Mouse (Mus musculus) heart, adult 2 months (tissue): ENCODE measurements around the gene 6030445D17Rik. TPM values are rescaled to one million over a fixed set of nuclear protein-coding genes. Genes with fewer than 3 reads are reported as not detected.

Source experiments
- DNase-seq, 2 experiments: peaks; one replicate each; pipeline ENCODE4 v3.0.0; 2021
- H3K27ac ChIP-seq: fragments of 200-600 bp; 2 replicates; pipeline ENCODE4 v1.8.1; 2022
- H3K27me3 ChIP-seq: fragments of 200-500 bp; 2 replicates; pipeline ENCODE4 v1.6.1; 2012; ENCODE audit warnings: mild to moderate bottlenecking, low read length, inconsistent platforms, mixed read lengths; ENCODE audit not compliant: control insufficient read depth, insufficient read depth
- H3K36me3 ChIP-seq: fragments of 200-500 bp; 2 replicates; pipeline ENCODE4 v1.6.1; 2012; ENCODE audit warnings: low read length, inconsistent platforms; ENCODE audit not compliant: control insufficient read depth, insufficient read depth
- H3K4me1 ChIP-seq: fragments of 200-500 bp; 2 replicates; pipeline ENCODE4 v1.6.1; 2011; ENCODE audit warnings: low read length; ENCODE audit not compliant: control insufficient read depth, insufficient read depth
- H3K4me3 ChIP-seq: fragments of 200-600 bp; 2 replicates; pipeline ENCODE4 v1.8.1; 2022
- H3K79me2 ChIP-seq: fragments of 200-500 bp; replicated peaks from 2 replicates; pipeline ENCODE4 v1.6.1; 2012; ENCODE audit warnings: mild to moderate bottlenecking, inconsistent platforms, low read length, moderate library complexity, mixed read lengths; ENCODE audit not compliant: control insufficient read depth, insufficient read depth
- H3K9ac ChIP-seq: fragments of 200-500 bp; 2 replicates; pipeline ENCODE4 v1.6.1; 2012; ENCODE audit warnings: low read depth, mild to moderate bottlenecking, control low read depth, inconsistent platforms, low read length, mixed read lengths
- CTCF ChIP-seq: fragments of 200-600 bp; IDR thresholded peaks from 2 replicates; pipeline ENCODE4 v1.8.1; 2022; ENCODE audit warnings: antibody characterized with exemption, mild to moderate bottlenecking, moderate library complexity
- EP300 ChIP-seq: fragments of 200-500 bp; IDR thresholded peaks from 2 replicates; pipeline ENCODE4 v1.6.1; 2011; ENCODE audit warnings: low read depth, low read length, control low read depth; ENCODE audit not compliant: insufficient read depth
- POLR2A ChIP-seq: fragments of 200-500 bp; IDR thresholded peaks from 2 replicates; pipeline ENCODE4 v1.6.1; 2011; ENCODE audit warnings: mild to moderate bottlenecking, low read depth, low read length, control low read depth; ENCODE audit not compliant: insufficient read depth
- WGBS: fragments of 180-500 bp; shearing (Covaris S2); methylation state at CpG from one replicate; pipeline ENCODE4 v1.1.7; 2018; 5-methylcytosine and 5-hydroxymethylcytosine counted together
- intact Hi-C: fragments of 180-260 bp; cut with DNase I; formaldehyde crosslinking; loops from one replicate; pipeline ENCODE4 v1.15.1; 2025
- polyA plus RNA-seq: library from polyadenylated mRNA; depleted of rRNA; stranded (reverse); fragments of >200 nt; gene quantifications from 2 replicates; pipeline ENCODE4 v1.2.3, GENCODE M21; 2012
- total RNA-seq, 2 experiments: library from RNA; stranded (reverse); gene quantifications; 2 replicates each; pipeline ENCODE4 v1.2.3; 2021

The 6030445D17Rik gene
- total and polyA plus RNA-seq, 3 experiments = 0.27 to 0.45 (median 0.31) TPM

DNA sequence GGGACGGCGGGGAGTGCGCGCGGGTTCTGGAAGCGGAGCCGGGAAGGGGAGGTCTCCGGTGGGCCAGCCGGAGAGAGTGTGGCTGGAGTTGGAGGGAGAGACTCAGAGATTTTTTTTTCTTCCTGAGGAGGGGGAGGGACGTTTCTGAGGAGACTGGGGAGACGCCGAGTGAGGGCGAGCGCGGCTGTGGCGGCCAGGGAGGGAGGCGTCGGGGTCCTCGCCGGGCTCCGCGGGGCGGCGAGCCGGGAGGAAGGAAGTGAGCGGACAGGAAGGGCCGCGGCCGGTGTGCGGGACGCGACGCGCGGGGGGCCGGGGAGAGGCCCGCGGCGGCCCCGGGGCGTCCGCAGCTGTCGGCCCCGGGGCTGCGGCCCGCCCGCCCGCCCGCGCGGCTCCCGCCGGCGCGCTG, 7.9 kb downstream of the 6030445D17Rik start:
- peak overlapping the region; percentile 94 for H3K9ac ChIP-seq
- peaks cover 16% of the 10 kb centered on the region; the same call in 1 of the 2 replicates for H3K36me3 ChIP-seq
- no peaks in the 10 kb centered on the region for H3K27me3 ChIP-seq
- peak overlapping the region; percentile 94 for H3K4me3 ChIP-seq
- H3K27ac ChIP-seq = peak overlapping the region; percentile 92
- DNase-seq = no peak
- WGBS = under 1% methylated on average over 50 of the region's 55 CpGs
- intact Hi-C loops = loop anchor here (10.0 kb wide), 1 partner anchor 185 kb away; the partner anchor contains the start of gene Zfp46
- H3K4me1 ChIP-seq = peaks cover 18% of the 10 kb centered on the region
- no peak for TF ChIP-seq EP300
- no peak for TF ChIP-seq CTCF
- TF ChIP-seq POLR2A = no peak
- peaks cover 1% of the 10 kb centered on the region; the same call in 1 of the 2 replicates for H3K79me2 ChIP-seq

DNA sequence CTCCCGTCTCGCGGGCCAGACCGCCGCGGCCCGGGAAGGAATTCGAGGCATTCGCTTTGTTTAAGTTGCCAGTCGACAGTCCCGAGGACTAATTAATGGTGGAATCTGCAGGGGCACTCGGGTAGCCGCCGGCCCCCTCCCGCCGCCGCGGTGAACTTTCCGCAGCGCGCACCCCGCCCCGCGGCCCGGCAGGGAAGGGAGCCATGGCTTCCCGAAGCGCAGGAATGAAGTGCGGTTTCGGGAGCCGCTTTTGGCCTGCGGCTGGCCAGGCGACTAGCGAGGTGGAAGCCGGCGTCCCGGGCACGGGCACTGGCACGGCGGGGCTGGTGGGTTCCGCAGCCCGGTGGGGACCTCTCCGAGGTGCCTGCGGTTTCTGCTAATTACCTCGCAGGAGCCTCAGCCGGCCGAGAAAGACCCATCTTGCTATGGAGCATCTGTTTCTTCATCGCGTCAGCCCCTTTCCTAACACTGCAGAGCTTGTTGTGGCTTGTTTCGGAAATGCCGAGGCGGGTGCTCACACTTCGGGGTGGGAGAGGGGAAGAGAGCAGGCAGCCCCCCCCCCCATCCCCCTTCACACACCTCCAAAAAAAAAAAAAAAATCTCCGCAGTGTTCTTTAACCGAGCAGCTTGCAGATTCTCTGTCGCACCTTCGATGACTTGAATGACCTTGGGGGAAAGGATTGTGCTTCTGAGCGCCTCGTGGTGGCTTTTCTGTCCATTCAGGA, 8.5 kb downstream of the 6030445D17Rik start:
- peak overlapping the region; percentile 92 for H3K27ac ChIP-seq
- intact Hi-C loops = no loop called here
- H3K9ac ChIP-seq = peak overlapping the region; percentile 94
- peak overlapping the region; percentile 94 for H3K4me3 ChIP-seq
- WGBS = under 1% methylated on average over 49 of the region's 58 CpGs
- TF ChIP-seq CTCF (0 out of 2 replicates have a peak, but pooled peaks have one; percentile 9), POLR2A (no peak), EP300 (no peak)
- no peaks in the 10 kb centered on the region for H3K27me3 ChIP-seq
- H3K4me1 ChIP-seq = peaks cover 14% of the 10 kb centered on the region
- peaks cover 18% of the 10 kb centered on the region for H3K36me3 ChIP-seq
- peaks cover 4% of the 10 kb centered on the region; the same call in 1 of the 2 replicates for H3K79me2 ChIP-seq
- DNase-seq = peak; percentile 74 to 81

DNA sequence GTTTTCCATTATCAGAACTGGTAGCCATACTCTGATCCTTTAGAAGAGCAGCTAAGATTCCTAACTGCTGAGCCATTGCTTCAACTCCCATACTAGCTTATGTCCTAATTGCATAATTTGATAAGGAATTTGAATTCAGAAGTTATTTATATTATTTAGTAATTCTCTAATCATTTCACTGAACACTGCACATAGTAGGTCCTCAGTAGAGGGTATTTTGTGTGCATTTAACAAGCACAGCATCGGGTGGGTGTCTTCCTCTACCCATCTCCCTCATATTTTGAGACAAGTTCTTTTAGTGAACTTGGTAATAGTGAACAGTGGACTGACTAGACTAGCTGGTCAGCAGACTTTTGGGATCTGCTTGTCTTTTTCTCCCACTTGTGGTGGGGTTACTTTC, 14.6 kb downstream of the 6030445D17Rik start:
- intact Hi-C loops = no loop called here
- H3K9ac ChIP-seq = no peak overlapping the region
- H3K4me1 ChIP-seq = peaks cover 5% of the 10 kb centered on the region
- no peaks in the 10 kb centered on the region for H3K27me3 ChIP-seq
- H3K4me3 ChIP-seq = no peak overlapping the region
- 80% methylated on average over 1 of the region's 1 CpGs for WGBS
- peaks cover 13% of the 10 kb centered on the region for H3K36me3 ChIP-seq
- no peak for DNase-seq
- H3K79me2 ChIP-seq = peaks cover 7% of the 10 kb centered on the region; the same call in 1 of the 2 replicates
- no peak for TF ChIP-seq POLR2A
- no peak for TF ChIP-seq EP300
- no peak for TF ChIP-seq CTCF
- H3K27ac ChIP-seq = no peak overlapping the region

DNA sequence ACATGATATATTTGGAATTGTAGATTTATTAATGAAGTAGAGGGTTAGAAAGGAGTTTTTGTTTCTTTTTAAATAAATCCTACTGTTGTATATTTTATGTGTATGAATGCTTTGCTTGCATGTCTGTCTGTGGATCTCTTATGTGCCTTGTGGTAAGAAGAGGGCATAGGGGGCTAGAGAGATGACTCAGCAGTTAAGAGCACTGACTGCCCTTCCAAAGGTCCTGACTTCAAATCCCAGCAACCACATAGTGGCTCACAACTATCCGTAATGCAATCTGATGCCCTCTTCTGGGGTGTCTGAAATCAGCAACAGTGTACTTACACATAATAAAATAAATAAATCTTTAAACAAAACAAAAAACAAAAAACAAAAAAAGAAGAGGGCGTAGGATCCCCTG, 24.5 kb downstream of the 6030445D17Rik start:
- intact Hi-C loops = no loop called here
- no peak overlapping the region for H3K4me3 ChIP-seq
- no peak for TF ChIP-seq CTCF
- TF ChIP-seq POLR2A = no peak
- no peak for TF ChIP-seq EP300
- H3K9ac ChIP-seq = no peak overlapping the region
- no peak overlapping the region for H3K27ac ChIP-seq
- no peaks in the 10 kb centered on the region; the same call in none of the 2 replicates for H3K4me1 ChIP-seq
- H3K27me3 ChIP-seq = no peaks in the 10 kb centered on the region
- 81% methylated on average over 2 of the region's 2 CpGs for WGBS
- peaks cover 9% of the 10 kb centered on the region for H3K79me2 ChIP-seq
- H3K36me3 ChIP-seq = no peaks in the 10 kb centered on the region; the same call in 1 of the 2 replicates
- no peak for DNase-seq

DNA sequence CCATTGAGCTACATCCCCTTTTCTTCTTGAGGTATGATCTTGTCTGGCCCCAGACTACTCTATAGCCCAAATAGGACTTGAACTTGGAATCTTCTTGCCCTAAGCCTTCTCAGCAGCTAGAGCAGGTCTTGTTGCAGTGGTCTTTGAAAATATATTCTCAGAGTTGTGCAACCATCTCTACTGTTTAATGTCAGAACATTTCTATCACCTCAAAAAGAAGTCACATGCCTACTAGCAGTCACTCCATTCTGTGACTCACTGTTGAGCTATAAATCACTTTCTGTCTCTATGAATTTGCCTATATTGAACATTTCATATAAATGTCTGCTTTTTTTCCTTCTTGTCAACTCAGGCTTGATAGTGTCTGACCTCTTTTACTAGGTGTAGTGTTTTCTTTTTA, 33.9 kb downstream of the 6030445D17Rik start:
- intact Hi-C loops = no loop called here
- no peak overlapping the region for H3K4me3 ChIP-seq
- H3K27ac ChIP-seq = no peak overlapping the region
- H3K9ac ChIP-seq = no peak overlapping the region
- peaks cover 4% of the 10 kb centered on the region; the same call in 1 of the 2 replicates for H3K4me1 ChIP-seq
- H3K79me2 ChIP-seq = peaks cover 2% of the 10 kb centered on the region
- peaks cover 6% of the 10 kb centered on the region for H3K36me3 ChIP-seq
- no peak for DNase-seq
- TF ChIP-seq CTCF = no peak
- no peak for TF ChIP-seq EP300
- no peak for TF ChIP-seq POLR2A
- H3K27me3 ChIP-seq = no peaks in the 10 kb centered on the region
